Mouse (Mus musculus) liver, embryonic 11.5 days (tissue): ENCODE results near the gene Mypop. TPM values are rescaled to one million over a fixed set of nuclear protein-coding genes. Genes with fewer than 3 reads are reported as not detected.

Experiments
- ATAC-seq: fragments of 200-750 bp; cut with Nextera tagmentation; replicated peaks from 2 replicates; pipeline ENCODE4 v1.8.0; 2017; ENCODE audit warnings: moderate number of reproducible peaks, mild to moderate bottlenecking, moderate TSS enrichment, moderate library complexity; ENCODE audit not compliant: low FRiP score
- DNase-seq: peaks from one replicate; pipeline ENCODE4 v3.0.0-alpha.2; 2017; ENCODE audit warnings: low spot score
- H3K27ac ChIP-seq: fragments of 300-500 bp; sonication (generic); 2 replicates; pipeline ENCODE4 v1.5.1; 2014; ENCODE audit warnings: mild to moderate bottlenecking, low read depth, low read length, control low read depth
- H3K27me3 ChIP-seq: fragments of 300-500 bp; sonication (generic); replicated peaks from 2 replicates; pipeline ENCODE4 v1.6.1; 2014; ENCODE audit warnings: low read length, mixed read lengths; ENCODE audit not compliant: control insufficient read depth, insufficient read depth
- H3K36me3 ChIP-seq: fragments of 300-500 bp; sonication (generic); 2 replicates; pipeline ENCODE4 v1.6.1; 2014; ENCODE audit warnings: mild to moderate bottlenecking, low read length, moderate library complexity, mixed read lengths; ENCODE audit not compliant: control insufficient read depth, insufficient read depth
- H3K4me1 ChIP-seq: fragments of 300-500 bp; sonication (generic); replicated peaks from 2 replicates; pipeline ENCODE4 v1.6.1; 2014; ENCODE audit warnings: low read length, mixed read lengths; ENCODE audit not compliant: control insufficient read depth, insufficient read depth
- H3K4me2 ChIP-seq: fragments of 300-500 bp; sonication (generic); 2 replicates; pipeline ENCODE4 v1.6.1; 2014; ENCODE audit warnings: mild to moderate bottlenecking, control low read depth, moderate library complexity
- H3K4me3 ChIP-seq: fragments of 300-500 bp; sonication (generic); 2 replicates; pipeline ENCODE4 v1.5.1; 2014; ENCODE audit warnings: low read depth, low read length, control low read depth
- H3K9ac ChIP-seq: fragments of 300-500 bp; sonication (generic); 2 replicates; pipeline ENCODE4 v1.6.1; 2014; ENCODE audit warnings: low read depth, low read length, control low read depth
- H3K9me3 ChIP-seq: fragments of 300-500 bp; sonication (generic); 2 replicates; pipeline ENCODE4 v1.6.1; 2016; ENCODE audit warnings: low read length, inconsistent platforms, mixed read lengths; ENCODE audit not compliant: control insufficient read depth
- WGBS: fragments of 180-500 bp; shearing (Covaris S2); extraction: QIAGEN DNeasy Blood & Tissue Kit; methylation state at CpG from one replicate; pipeline ENCODE4 v1.1.7; 2014; 5-methylcytosine and 5-hydroxymethylcytosine counted together
- polyA plus RNA-seq: library from polyadenylated mRNA; unstranded; fragments of >200 nt; fragmentation: Nextera tagmentation; extraction: Ambion mirVana; gene quantifications from 2 replicates; pipeline ENCODE4 v1.2.1, GENCODE M21; 2014

Gene Mypop
- polyA plus RNA-seq, 1 experiment from 2014 or later = 1.5 TPM

GRCm38 (mm10) chr7:18970956-18971355, 20.1 kb upstream of the Mypop start:
- Histone ChIP-seq H3K4me3 (no peak overlapping the region), H3K27me3 (peaks cover 4% of the 10 kb centered on the region), H3K4me1 (no peaks in the 10 kb centered on the region), H3K9ac (no peak overlapping the region), H3K27ac (no peak overlapping the region), H3K4me2 (no peak overlapping the region), H3K9me3 (no peaks in the 10 kb centered on the region), H3K36me3 (no peaks in the 10 kb centered on the region)
- no peak for DNase-seq
- no peak for ATAC-seq
- WGBS = 93% methylated on average over 3 of the region's 3 CpGs

DNA sequence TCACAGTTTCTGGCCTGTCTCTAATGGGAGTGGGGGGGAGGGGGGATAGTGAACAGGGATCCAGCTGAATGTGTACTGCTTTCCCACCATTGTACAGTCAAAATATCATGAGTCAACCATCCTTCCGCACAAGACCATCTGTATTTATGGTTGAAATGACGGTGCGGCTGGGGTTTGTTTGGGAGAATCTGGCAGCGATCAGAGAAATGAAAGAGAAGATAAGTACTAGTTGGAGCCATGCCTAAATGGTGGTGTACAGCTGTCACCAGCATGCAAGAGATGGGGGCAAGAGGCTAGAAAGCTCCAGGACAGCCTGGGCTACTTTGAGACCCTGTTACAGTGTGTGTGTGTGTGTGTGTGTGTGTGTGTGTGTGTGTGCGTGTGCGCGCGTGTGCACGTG, 12.7 kb upstream of the Mypop start:
- Histone ChIP-seq H3K9me3 (no peaks in the 10 kb centered on the region), H3K4me2 (no peak overlapping the region), H3K27me3 (no peaks in the 10 kb centered on the region), H3K9ac (no peak overlapping the region), H3K4me3 (no peak overlapping the region), H3K27ac (no peak overlapping the region), H3K36me3 (no peaks in the 10 kb centered on the region), H3K4me1 (no peaks in the 10 kb centered on the region)
- no peak for ATAC-seq
- DNase-seq = no peak
- WGBS = 91% methylated on average over 9 of the region's 9 CpGs

DNA sequence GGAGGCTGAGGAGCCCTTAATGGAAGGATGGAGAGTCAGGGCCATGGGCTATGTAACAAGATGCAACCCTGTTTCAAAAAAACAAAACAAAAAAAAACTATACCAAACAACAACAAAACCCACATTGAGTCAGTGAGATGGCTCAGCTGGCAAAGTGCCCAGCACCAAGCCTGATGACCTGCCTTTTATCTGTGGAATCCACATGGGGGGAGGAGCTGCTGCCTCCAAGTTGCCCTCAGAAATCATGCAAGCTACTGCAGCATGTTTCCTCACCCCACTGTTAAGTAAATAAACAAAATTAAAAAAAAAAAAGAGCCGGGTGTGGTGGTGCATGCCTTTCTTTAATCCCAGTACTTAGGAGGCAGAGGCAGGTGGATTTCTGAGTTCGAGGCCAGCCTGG, 4.5 kb upstream of the Mypop start:
- 68% methylated on average over 2 of the region's 2 CpGs for WGBS
- peaks cover 10% of the 10 kb centered on the region for H3K4me1 ChIP-seq
- H3K4me2 ChIP-seq = no peak overlapping the region
- no peak overlapping the region for H3K27ac ChIP-seq
- H3K9ac ChIP-seq = no peak overlapping the region
- H3K9me3 ChIP-seq = no peaks in the 10 kb centered on the region
- no peaks in the 10 kb centered on the region for H3K36me3 ChIP-seq
- DNase-seq (no peak), ATAC-seq (no peak)
- H3K4me3 ChIP-seq = no peak overlapping the region
- H3K27me3 ChIP-seq = peaks cover 29% of the 10 kb centered on the region

GRCm38 (mm10) chr7:18987100-18987499, 3.9 kb upstream of the Mypop start, which contains the start of gene Nanos2:
Gene Nanos2, plus strand, starts transcription at chr7:18987400.
- Histone ChIP-seq H3K27ac (no peak within 1 kb of the TSS), H3K4me3 (no peak within 1 kb of the TSS), H3K4me2 (no peak within 1 kb of the TSS), H3K4me1 (peaks cover 12% of the 10 kb centered on the region), H3K9me3 (no peaks in the 10 kb centered on the region), H3K27me3 (peaks cover 35% of the 10 kb centered on the region), H3K9ac (no peak within 1 kb of the TSS), H3K36me3 (no peaks in the 10 kb centered on the region)
- no peak for DNase-seq
- ATAC-seq = no peak
- WGBS = 60% methylated on average over 2 of the region's 2 CpGs

DNA sequence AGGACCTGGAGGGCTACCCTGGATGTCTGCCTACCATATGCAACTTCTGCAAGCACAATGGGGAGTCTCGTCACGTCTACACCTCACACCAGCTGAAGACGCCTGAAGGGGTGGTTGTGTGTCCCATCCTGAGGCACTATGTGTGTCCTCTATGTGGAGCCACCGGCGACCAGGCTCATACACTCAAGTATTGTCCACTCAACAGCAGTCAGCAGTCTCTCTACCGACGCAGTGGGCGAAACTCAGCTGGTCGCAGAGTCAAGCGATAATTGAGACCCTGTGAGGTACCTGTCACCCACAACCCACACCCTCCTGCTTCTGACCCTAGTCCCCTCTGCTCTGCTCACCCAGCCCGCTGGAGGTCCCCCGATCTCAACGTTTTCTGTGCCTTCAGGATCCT, 3.3 kb upstream of the Mypop start:
- Histone ChIP-seq H3K4me3 (no peak overlapping the region), H3K4me2 (no peak overlapping the region), H3K9ac (no peak overlapping the region), H3K9me3 (no peaks in the 10 kb centered on the region), H3K36me3 (no peaks in the 10 kb centered on the region), H3K4me1 (peaks cover 12% of the 10 kb centered on the region), H3K27me3 (peaks cover 42% of the 10 kb centered on the region), H3K27ac (no peak overlapping the region)
- no peak for ATAC-seq
- no peak for DNase-seq
- WGBS = 63% methylated on average over 13 of the region's 13 CpGs

GRCm38 (mm10) chr7:18988780-18989179, 2.3 kb upstream of the Mypop start:
- DNase-seq (no peak), ATAC-seq (no peak)
- H3K36me3 ChIP-seq = no peaks in the 10 kb centered on the region
- no peak overlapping the region for H3K9ac ChIP-seq
- no peaks in the 10 kb centered on the region for H3K9me3 ChIP-seq
- 57% methylated on average over 6 of the region's 6 CpGs for WGBS
- peaks cover 51% of the 10 kb centered on the region for H3K27me3 ChIP-seq
- peaks cover 12% of the 10 kb centered on the region for H3K4me1 ChIP-seq
- H3K4me3 ChIP-seq = no peak overlapping the region
- no peak overlapping the region for H3K4me2 ChIP-seq
- H3K27ac ChIP-seq = no peak overlapping the region

DNA sequence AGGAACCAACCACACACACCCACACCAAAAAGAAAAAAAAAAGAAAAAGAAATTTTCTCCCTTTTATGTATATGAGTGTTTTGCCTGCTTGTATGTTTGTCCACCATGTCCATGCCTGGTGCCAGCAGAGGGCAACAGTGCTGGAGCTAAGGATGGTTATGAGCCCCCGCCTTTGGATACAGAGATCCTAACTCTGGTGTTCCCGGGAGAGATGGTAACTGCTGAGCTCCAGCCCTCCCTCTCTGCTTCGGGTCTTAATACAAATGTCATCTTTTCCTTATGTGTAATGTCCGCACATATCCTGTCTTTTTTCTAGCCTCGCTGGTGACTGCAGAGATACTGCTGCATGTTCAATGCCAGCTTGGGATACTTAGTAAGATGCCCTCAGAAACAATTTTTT, 1.1 kb upstream of the Mypop start:
- H3K27me3 ChIP-seq = peaks cover 55% of the 10 kb centered on the region
- H3K4me3 ChIP-seq = peak overlapping the region; percentile 42
- H3K9ac ChIP-seq = no peak overlapping the region
- ATAC-seq (no peak), DNase-seq (no peak)
- H3K27ac ChIP-seq = no peak overlapping the region
- WGBS = 13% methylated on average over 5 of the region's 5 CpGs
- peaks cover 12% of the 10 kb centered on the region for H3K4me1 ChIP-seq
- no peaks in the 10 kb centered on the region for H3K9me3 ChIP-seq
- peak overlapping the region; percentile 82 for H3K4me2 ChIP-seq
- H3K36me3 ChIP-seq = no peaks in the 10 kb centered on the region

- 1% methylated on average over 59 of the region's 59 CpGs for WGBS
- ATAC-seq = no peak
- Histone ChIP-seq H3K4me1 (peaks cover 12% of the 10 kb centered on the region), H3K36me3 (0 out of 2 replicates have a peak, but pooled peaks cover 3% of the 10 kb centered on the region), H3K4me3 (peak overlapping the region; percentile 42), H3K4me2 (peak overlapping the region; percentile 82), H3K27ac (no peak overlapping the region), H3K27me3 (peaks cover 55% of the 10 kb centered on the region), H3K9ac (peak overlapping the region; percentile 30), H3K9me3 (no peaks in the 10 kb centered on the region)
- peak; percentile 47 for DNase-seq
Observed at GRCm38 (mm10) chr7:18991660-18992293, 732 bp downstream of the Mypop start.

- ATAC-seq = no peak
- no peak for DNase-seq
- no peaks in the 10 kb centered on the region for H3K9me3 ChIP-seq
- H3K27ac ChIP-seq = no peak overlapping the region
- peaks cover 12% of the 10 kb centered on the region for H3K4me1 ChIP-seq
- WGBS = 4% methylated on average over 31 of the region's 31 CpGs
- peaks cover 55% of the 10 kb centered on the region for H3K27me3 ChIP-seq
- H3K36me3 ChIP-seq = peaks cover 3% of the 10 kb centered on the region; the same call in 1 of the 2 replicates
- H3K4me2 ChIP-seq = peak overlapping the region; percentile 82
- peak overlapping the region; percentile 42 for H3K4me3 ChIP-seq
- H3K9ac ChIP-seq = peak overlapping the region; percentile 6; the same call in 1 of the 2 replicates
Observed at GRCm38 (mm10) chr7:18992294-18992675, 1.2 kb downstream of the Mypop start.
